Mouse (Mus musculus): Measurements from ENCODE around the gene Theg.
A peak's percentile ranks its signal among the peaks of the same experiment; 100 is the strongest.

Gene Theg

GRCm38 (mm10) chr10:79534426-79534825 is 52.7 kb downstream of the Theg start:
- DNase-seq = no peak

- DNase-seq = peak; percentile 64
These were observed 53.8 kb downstream of the Theg start, which contains the start of gene Plpp2 for GRCm38 (mm10) chr10:79533126-79533911. TSS of gene Plpp2 (minus strand) at chr10:79533796.

- no peak for DNase-seq
These were observed 54.5 kb downstream of the Theg start for GRCm38 (mm10) chr10:79532678-79533077.

- DNase-seq = no peak
These were observed 55.5 kb downstream of the Theg start for GRCm38 (mm10) chr10:79531593-79531992.

- DNase-seq = peak; percentile 1
These were observed 56.4 kb downstream of the Theg start for GRCm38 (mm10) chr10:79530721-79531120.

- no peak for DNase-seq
These were observed 56.9 kb downstream of the Theg start for GRCm38 (mm10) chr10:79530241-79530640.

GRCm38 (mm10) chr10:79528081-79528480 is 59.0 kb downstream of the Theg start:
- DNase-seq = no peak

- DNase-seq = no peak
These were observed 59.7 kb downstream of the Theg start for GRCm38 (mm10) chr10:79527453-79527845.

- no peak for DNase-seq
These were observed 60.3 kb downstream of the Theg start for GRCm38 (mm10) chr10:79526661-79527452.
